Mouse (Mus musculus) left cerebral cortex, adult 8-10 months (tissue): ENCODE measurements at regions not wholly inside any gene's neighbourhood (a gene's known extent, or its start where the extent isn't known, plus 50 kb on each side); places are given as distances from the start of the nearest gene placed in this dataset.

Experiments used
- DNase-seq, 2 experiments: peaks; one replicate each; pipeline ENCODE4 v3.0.0; 2022; ENCODE audit warnings: low spot score in 2 of 2

DNA sequence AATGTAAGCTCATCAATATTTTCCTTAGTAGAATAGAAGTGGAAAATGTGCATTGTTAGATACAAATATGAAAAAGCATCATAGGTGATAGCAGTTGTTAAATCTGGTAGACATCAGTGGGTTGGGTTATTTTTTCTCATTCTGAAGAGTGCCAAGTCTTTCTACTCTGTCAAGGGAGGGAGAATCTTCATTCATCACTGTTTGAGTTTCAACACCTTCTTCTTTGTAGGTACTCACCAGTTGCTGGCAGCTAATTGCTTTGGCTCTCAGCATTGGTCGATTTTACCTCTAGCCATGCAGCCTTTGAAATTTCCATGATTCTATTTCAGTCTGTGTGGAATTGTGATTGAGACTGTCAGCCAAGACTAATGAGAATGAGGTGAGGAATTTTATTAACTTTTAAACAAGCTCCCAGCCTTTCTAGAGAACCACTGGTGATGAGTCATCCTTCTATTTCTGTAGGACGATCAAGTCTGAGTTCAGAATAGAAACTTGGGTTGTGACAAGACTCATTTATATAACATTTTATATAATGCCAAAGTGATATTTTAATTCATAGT is 590.3 kb downstream of the Gabrg1 start:
- peak; percentile 12 to 42 for DNase-seq
